Mouse (Mus musculus) heart, adult 2 months (tissue): ENCODE data around the gene Gjb6. TPM values are rescaled to one million over a fixed set of nuclear protein-coding genes. Genes with fewer than 3 reads are reported as not detected.

Source experiments
- DNase-seq, 2 experiments: peaks; one replicate each; pipeline ENCODE4 v3.0.0; 2021
- H3K27ac ChIP-seq: fragments of 200-600 bp; 2 replicates; pipeline ENCODE4 v1.8.1; 2022
- H3K27me3 ChIP-seq: fragments of 200-500 bp; 2 replicates; pipeline ENCODE4 v1.6.1; 2012; ENCODE audit warnings: mild to moderate bottlenecking, low read length, inconsistent platforms, mixed read lengths; ENCODE audit not compliant: control insufficient read depth, insufficient read depth
- H3K36me3 ChIP-seq: fragments of 200-500 bp; 2 replicates; pipeline ENCODE4 v1.6.1; 2012; ENCODE audit warnings: low read length, inconsistent platforms; ENCODE audit not compliant: control insufficient read depth, insufficient read depth
- H3K4me1 ChIP-seq: fragments of 200-500 bp; 2 replicates; pipeline ENCODE4 v1.6.1; 2011; ENCODE audit warnings: low read length; ENCODE audit not compliant: control insufficient read depth, insufficient read depth
- H3K4me3 ChIP-seq: fragments of 200-600 bp; 2 replicates; pipeline ENCODE4 v1.8.1; 2022
- H3K79me2 ChIP-seq: fragments of 200-500 bp; replicated peaks from 2 replicates; pipeline ENCODE4 v1.6.1; 2012; ENCODE audit warnings: mild to moderate bottlenecking, inconsistent platforms, low read length, moderate library complexity, mixed read lengths; ENCODE audit not compliant: control insufficient read depth, insufficient read depth
- H3K9ac ChIP-seq: fragments of 200-500 bp; 2 replicates; pipeline ENCODE4 v1.6.1; 2012; ENCODE audit warnings: low read depth, mild to moderate bottlenecking, control low read depth, inconsistent platforms, low read length, mixed read lengths
- CTCF ChIP-seq: fragments of 200-600 bp; IDR thresholded peaks from 2 replicates; pipeline ENCODE4 v1.8.1; 2022; ENCODE audit warnings: antibody characterized with exemption, mild to moderate bottlenecking, moderate library complexity
- EP300 ChIP-seq: fragments of 200-500 bp; IDR thresholded peaks from 2 replicates; pipeline ENCODE4 v1.6.1; 2011; ENCODE audit warnings: low read depth, low read length, control low read depth; ENCODE audit not compliant: insufficient read depth
- POLR2A ChIP-seq: fragments of 200-500 bp; IDR thresholded peaks from 2 replicates; pipeline ENCODE4 v1.6.1; 2011; ENCODE audit warnings: mild to moderate bottlenecking, low read depth, low read length, control low read depth; ENCODE audit not compliant: insufficient read depth
- WGBS: fragments of 180-500 bp; shearing (Covaris S2); methylation state at CpG from one replicate; pipeline ENCODE4 v1.1.7; 2018; 5-methylcytosine and 5-hydroxymethylcytosine counted together
- intact Hi-C: fragments of 180-260 bp; cut with DNase I; formaldehyde crosslinking; loops from one replicate; pipeline ENCODE4 v1.15.1; 2025
- polyA plus RNA-seq: library from polyadenylated mRNA; depleted of rRNA; stranded (reverse); fragments of >200 nt; gene quantifications from 2 replicates; pipeline ENCODE4 v1.2.3, GENCODE M21; 2012
- total RNA-seq, 2 experiments: library from RNA; stranded (reverse); gene quantifications; 2 replicates each; pipeline ENCODE4 v1.2.3; 2021

Gjb6 gene
- total and polyA plus RNA-seq, 3 experiments = not detected

GRCm38 (mm10) chr14:57135265-57135664, 1.9 kb upstream of the Gjb6 start:
- H3K36me3 ChIP-seq = no peaks in the 10 kb centered on the region
- H3K4me3 ChIP-seq = no peak overlapping the region
- H3K4me1 ChIP-seq = no peaks in the 10 kb centered on the region
- no peak overlapping the region for H3K27ac ChIP-seq
- 67% methylated on average over 8 of the region's 8 CpGs for WGBS
- no peaks in the 10 kb centered on the region for H3K79me2 ChIP-seq
- H3K27me3 ChIP-seq = peaks cover 6% of the 10 kb centered on the region
- DNase-seq = no peak
- TF ChIP-seq EP300 (no peak), CTCF (no peak), POLR2A (no peak)
- H3K9ac ChIP-seq = no peak overlapping the region
- intact Hi-C loops = no loop called here

- H3K4me3 ChIP-seq = no peak overlapping the region
- no peaks in the 10 kb centered on the region for H3K36me3 ChIP-seq
- WGBS = 49% methylated on average over 4 of the region's 4 CpGs
- no peak overlapping the region for H3K27ac ChIP-seq
- no peaks in the 10 kb centered on the region for H3K4me1 ChIP-seq
- no peak for DNase-seq
- TF ChIP-seq POLR2A (no peak), EP300 (no peak), CTCF (no peak)
- no peak overlapping the region for H3K9ac ChIP-seq
- intact Hi-C loops = no loop called here
- no peaks in the 10 kb centered on the region for H3K79me2 ChIP-seq
- no peaks in the 10 kb centered on the region for H3K27me3 ChIP-seq
Observed at GRCm38 (mm10) chr14:57127383-57127782, 6.0 kb downstream of the Gjb6 start.

- H3K79me2 ChIP-seq = no peaks in the 10 kb centered on the region
- no peaks in the 10 kb centered on the region for H3K4me1 ChIP-seq
- DNase-seq = no peak
- TF ChIP-seq CTCF = no peak
- TF ChIP-seq EP300 = no peak
- no peak for TF ChIP-seq POLR2A
- no peaks in the 10 kb centered on the region for H3K27me3 ChIP-seq
- no peak overlapping the region for H3K4me3 ChIP-seq
- intact Hi-C loops = no loop called here
- 82% methylated on average over 7 of the region's 7 CpGs for WGBS
- no peak overlapping the region for H3K9ac ChIP-seq
- H3K36me3 ChIP-seq = no peaks in the 10 kb centered on the region
- no peak overlapping the region for H3K27ac ChIP-seq
Observed at GRCm38 (mm10) chr14:57122295-57122694, 11.1 kb downstream of the Gjb6 start.

- Histone ChIP-seq H3K4me3 (no peak within 1 kb of the TSS), H3K9ac (no peak within 1 kb of the TSS), H3K4me1 (no peaks in the 10 kb centered on the region), H3K36me3 (no peaks in the 10 kb centered on the region), H3K27ac (no peak within 1 kb of the TSS), H3K79me2 (no peaks in the 10 kb centered on the region), H3K27me3 (peaks cover 2% of the 10 kb centered on the region; the same call in 1 of the 2 replicates)
- intact Hi-C loops = no loop called here
- TF ChIP-seq POLR2A (no peak), CTCF (no peak), EP300 (no peak)
- 31% methylated on average over 13 of the region's 13 CpGs for WGBS
- DNase-seq = no peak
Observed at GRCm38 (mm10) chr14:57115823-57116544, 17.4 kb downstream of the Gjb6 start, which contains the start of gene Gm4491. TSS of gene Gm4491 (minus strand) at chr14:57115883.

DNA sequence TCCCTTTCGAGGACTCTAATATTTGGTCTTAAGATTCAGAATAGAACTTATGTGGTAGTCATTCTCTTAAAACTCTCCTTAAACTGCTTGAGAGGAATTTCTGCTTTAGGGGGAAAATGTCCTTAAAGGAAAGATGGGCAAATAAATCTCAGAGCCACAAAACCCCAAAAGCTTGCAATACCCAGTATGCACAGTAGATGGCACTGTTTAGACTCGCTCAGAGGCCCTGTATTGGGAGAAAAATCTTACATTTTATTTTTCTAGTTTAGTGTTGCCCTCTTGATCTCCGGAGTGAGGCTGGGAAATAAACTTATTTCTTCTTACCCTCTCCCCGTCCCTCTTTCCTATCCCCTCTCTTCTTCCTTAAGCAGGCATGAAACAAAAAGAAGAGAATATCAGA, 24.2 kb downstream of the Gjb6 start:
- Histone ChIP-seq H3K27me3 (peaks cover 12% of the 10 kb centered on the region), H3K4me3 (no peak overlapping the region), H3K4me1 (no peaks in the 10 kb centered on the region), H3K27ac (no peak overlapping the region), H3K9ac (no peak overlapping the region), H3K79me2 (no peaks in the 10 kb centered on the region), H3K36me3 (no peaks in the 10 kb centered on the region)
- WGBS = 12% methylated on average over 4 of the region's 4 CpGs
- intact Hi-C loops = loop anchor here (2.0 to 5.0 kb wide), 3 partner anchors 238 to 300 kb away; no protein-coding TSS in a partner anchor
- peak; percentile 94 for TF ChIP-seq CTCF
- no peak for TF ChIP-seq EP300
- DNase-seq = no peak

DNA sequence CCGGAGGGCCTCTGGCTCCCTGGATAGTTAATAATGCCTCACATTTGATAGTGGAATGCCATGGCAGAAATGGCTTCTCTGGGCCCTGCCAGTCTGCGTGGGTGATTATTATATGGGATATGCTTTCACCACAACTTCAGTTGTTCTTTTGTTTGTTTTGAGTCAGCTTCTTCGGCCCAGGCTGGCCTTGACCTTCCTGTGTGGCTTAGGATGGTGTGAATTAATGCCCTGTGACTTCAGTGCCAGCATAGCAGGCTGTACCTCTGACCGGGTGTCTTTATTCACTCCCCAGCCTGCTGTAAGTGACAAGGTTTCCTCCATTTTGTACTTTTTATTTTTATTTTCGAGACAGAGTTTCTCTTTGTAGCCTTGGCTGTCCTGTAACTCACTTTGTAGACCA, 25.5 kb downstream of the Gjb6 start:
- no peak for DNase-seq
- Histone ChIP-seq H3K27me3 (peaks cover 15% of the 10 kb centered on the region), H3K79me2 (no peaks in the 10 kb centered on the region), H3K36me3 (no peaks in the 10 kb centered on the region), H3K4me1 (no peaks in the 10 kb centered on the region), H3K9ac (no peak overlapping the region), H3K27ac (no peak overlapping the region), H3K4me3 (no peak overlapping the region)
- TF ChIP-seq POLR2A = no peak
- TF ChIP-seq CTCF = no peak
- WGBS = 69% methylated on average over 5 of the region's 5 CpGs
- intact Hi-C loops = loop anchor here (2.0 to 5.0 kb wide), 3 partner anchors 239 to 301 kb away; no protein-coding TSS in a partner anchor
